Mouse (Mus musculus): ENCODE results near the gene Samd8. TPM values are rescaled to one million over a fixed set of nuclear protein-coding genes. Genes with fewer than 3 reads are reported as not detected.

Gene Samd8
- total RNA-seq, 2 experiments from 2014 or later: 26.3 to 29.8 TPM

GRCm38 (mm10) chr14:21745149-21745548 is 5.2 kb upstream of the Samd8 start:
- DNase-seq: no peak

GRCm38 (mm10) chr14:21746251-21746650 is 4.1 kb upstream of the Samd8 start:
- DNase-seq: no peak

- DNase-seq: no peak
Measured at GRCm38 (mm10) chr14:21746846-21747245, 3.5 kb upstream of the Samd8 start.

- no peak for DNase-seq
Measured at GRCm38 (mm10) chr14:21747436-21748141, 2.7 kb upstream of the Samd8 start.

GRCm38 (mm10) chr14:21748142-21748870 is 2.0 kb upstream of the Samd8 start:
- DNase-seq: peak; percentile 75

- peak; percentile 82 for DNase-seq
Measured at GRCm38 (mm10) chr14:21750881-21751542, 681 bp downstream of the Samd8 start, which contains the start of gene Dusp13. Gene Dusp13 (minus strand): TSS chr14:21751181.

- DNase-seq: no peak
Measured at GRCm38 (mm10) chr14:21752411-21752810, 2.1 kb downstream of the Samd8 start.

- DNase-seq: no peak
Measured at GRCm38 (mm10) chr14:21753367-21753766, 3.0 kb downstream of the Samd8 start.

GRCm38 (mm10) chr14:21761560-21761959 is 11.2 kb downstream of the Samd8 start:
- no peak for DNase-seq

- no peak for DNase-seq
Measured at GRCm38 (mm10) chr14:21763736-21764135, 13.4 kb downstream of the Samd8 start.

GRCm38 (mm10) chr14:21764646-21765045 is 14.3 kb downstream of the Samd8 start:
- no peak for DNase-seq

GRCm38 (mm10) chr14:21765754-21766397 is 15.5 kb downstream of the Samd8 start:
- no peak for DNase-seq

- DNase-seq: no peak
Measured at GRCm38 (mm10) chr14:21766398-21766958, 16.1 kb downstream of the Samd8 start.

- DNase-seq: no peak
Measured at GRCm38 (mm10) chr14:21772506-21773281, 22.4 kb downstream of the Samd8 start.

GRCm38 (mm10) chr14:21773946-21774345 is 23.6 kb downstream of the Samd8 start:
- DNase-seq: no peak

GRCm38 (mm10) chr14:21776201-21776600 is 25.9 kb downstream of the Samd8 start:
- DNase-seq: no peak

- no peak for DNase-seq
Measured at GRCm38 (mm10) chr14:21786500-21786899, 36.2 kb downstream of the Samd8 start.

GRCm38 (mm10) chr14:21787374-21787773 is 37.0 kb downstream of the Samd8 start:
- DNase-seq: no peak

GRCm38 (mm10) chr14:21788121-21788520 is 37.8 kb downstream of the Samd8 start:
- no peak for DNase-seq

GRCm38 (mm10) chr14:21790585-21791251 is 40.4 kb downstream of the Samd8 start:
- no peak for DNase-seq

GRCm38 (mm10) chr14:21791722-21792121 is 41.4 kb downstream of the Samd8 start:
- DNase-seq: peak; percentile 38
